Mouse (Mus musculus): ENCODE results near the gene Grm4. TPM values are rescaled to one million over a fixed set of nuclear protein-coding genes. Genes with fewer than 3 reads are reported as not detected.

The Grm4 gene
- total and polyA plus RNA-seq, 2 experiments = not detected

DNA sequence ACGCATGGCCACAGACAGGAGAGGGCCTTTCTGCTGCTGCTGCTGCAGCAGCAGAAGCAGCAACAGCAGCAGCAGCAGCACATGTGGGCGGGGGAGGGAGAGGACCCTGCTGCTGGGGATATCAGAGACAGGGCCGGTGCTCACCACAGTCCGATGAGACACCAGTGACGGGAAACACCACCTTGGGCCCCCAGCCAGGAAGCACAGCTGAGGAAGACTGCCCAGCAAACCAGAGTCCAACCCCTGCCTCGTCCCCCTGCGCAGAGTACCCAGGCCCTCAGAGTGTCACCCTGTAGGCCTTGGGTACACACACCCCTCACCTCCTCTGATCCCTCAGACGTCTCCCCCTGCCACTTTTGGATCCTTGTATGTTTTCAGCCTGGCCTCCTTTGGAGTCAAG, 35.3 kb downstream of the Grm4 start:
- WGBS = 50% methylated on average over 8 of the region's 8 CpGs
- H3K27ac ChIP-seq (replicated peaks; ENCODE audit: insufficient read depth, low read depth, low read length) = no peak overlapping the region

DNA sequence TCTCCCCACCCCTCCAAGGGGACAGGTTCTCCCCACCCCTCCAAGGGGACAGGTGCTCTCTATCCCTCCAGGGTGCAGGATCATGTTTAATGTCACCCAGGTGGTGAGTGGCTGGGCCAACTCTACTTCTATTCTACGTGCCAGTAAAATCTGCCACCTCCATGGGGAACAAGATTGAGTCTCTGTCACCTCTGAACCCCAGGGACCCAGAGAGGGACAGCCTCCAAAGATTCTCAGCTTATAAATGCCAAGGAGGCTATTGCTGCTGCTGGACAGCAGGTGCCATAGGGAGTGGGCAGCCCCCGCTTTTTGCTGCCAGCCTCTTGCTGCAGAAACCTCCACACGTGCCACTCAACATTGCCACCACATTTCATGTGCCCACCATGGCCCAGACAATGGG, 37.6 kb downstream of the Grm4 start:
- DNase-seq (ENCODE audit: extremely low read depth, low read depth, low spot score) = no peak
- H3K79me2 ChIP-seq (ENCODE audit: control insufficient read depth, insufficient read depth, low read length) = no peaks in the 10 kb centered on the region
- no peak overlapping the region for H3K9ac ChIP-seq (ENCODE audit: low read depth, low read length)
- TF ChIP-seq CTCF (IDR thresholded peaks at IDR 0.05; ENCODE audit: low read depth, low read length) (no peak), POLR2A (IDR thresholded peaks at IDR 0.05; ENCODE audit: extremely low read depth, insufficient read depth, low read length) (no peak)
- H3K36me3 ChIP-seq (ENCODE audit: control insufficient read depth, insufficient read depth, low read length) = no peaks in the 10 kb centered on the region
- no peak overlapping the region for H3K27ac ChIP-seq (replicated peaks; ENCODE audit: insufficient read depth, low read depth, low read length)
- H3K4me3 ChIP-seq (ENCODE audit: insufficient read depth, low read depth, low read length) = no peak overlapping the region
- WGBS = 82% methylated on average over 3 of the region's 3 CpGs
- H3K4me1 ChIP-seq (ENCODE audit: control insufficient read depth, insufficient read depth, low read length) = no peaks in the 10 kb centered on the region; the same call in 1 of the 2 replicates
- H3K27me3 ChIP-seq (ENCODE audit: control insufficient read depth, insufficient read depth, low read length) = no peaks in the 10 kb centered on the region

More for the DNA sequence above, 35.3 kb downstream of the Grm4 start:
- H3K36me3 ChIP-seq (ENCODE audit: control insufficient read depth, insufficient read depth, low read length) = no peaks in the 10 kb centered on the region
- no peak overlapping the region for H3K4me3 ChIP-seq (ENCODE audit: insufficient read depth, low read depth, low read length)
- TF ChIP-seq POLR2A (IDR thresholded peaks at IDR 0.05; ENCODE audit: extremely low read depth, insufficient read depth, low read length) = no peak
- H3K79me2 ChIP-seq (ENCODE audit: control insufficient read depth, insufficient read depth, low read length) = no peaks in the 10 kb centered on the region
- H3K9ac ChIP-seq (ENCODE audit: low read depth, low read length) = no peak overlapping the region
- H3K4me1 ChIP-seq (ENCODE audit: control insufficient read depth, insufficient read depth, low read length) = no peaks in the 10 kb centered on the region
- no peaks in the 10 kb centered on the region for H3K27me3 ChIP-seq (ENCODE audit: control insufficient read depth, insufficient read depth, low read length)
- no peak for DNase-seq (ENCODE audit: extremely low read depth, low read depth, low spot score)

DNA sequence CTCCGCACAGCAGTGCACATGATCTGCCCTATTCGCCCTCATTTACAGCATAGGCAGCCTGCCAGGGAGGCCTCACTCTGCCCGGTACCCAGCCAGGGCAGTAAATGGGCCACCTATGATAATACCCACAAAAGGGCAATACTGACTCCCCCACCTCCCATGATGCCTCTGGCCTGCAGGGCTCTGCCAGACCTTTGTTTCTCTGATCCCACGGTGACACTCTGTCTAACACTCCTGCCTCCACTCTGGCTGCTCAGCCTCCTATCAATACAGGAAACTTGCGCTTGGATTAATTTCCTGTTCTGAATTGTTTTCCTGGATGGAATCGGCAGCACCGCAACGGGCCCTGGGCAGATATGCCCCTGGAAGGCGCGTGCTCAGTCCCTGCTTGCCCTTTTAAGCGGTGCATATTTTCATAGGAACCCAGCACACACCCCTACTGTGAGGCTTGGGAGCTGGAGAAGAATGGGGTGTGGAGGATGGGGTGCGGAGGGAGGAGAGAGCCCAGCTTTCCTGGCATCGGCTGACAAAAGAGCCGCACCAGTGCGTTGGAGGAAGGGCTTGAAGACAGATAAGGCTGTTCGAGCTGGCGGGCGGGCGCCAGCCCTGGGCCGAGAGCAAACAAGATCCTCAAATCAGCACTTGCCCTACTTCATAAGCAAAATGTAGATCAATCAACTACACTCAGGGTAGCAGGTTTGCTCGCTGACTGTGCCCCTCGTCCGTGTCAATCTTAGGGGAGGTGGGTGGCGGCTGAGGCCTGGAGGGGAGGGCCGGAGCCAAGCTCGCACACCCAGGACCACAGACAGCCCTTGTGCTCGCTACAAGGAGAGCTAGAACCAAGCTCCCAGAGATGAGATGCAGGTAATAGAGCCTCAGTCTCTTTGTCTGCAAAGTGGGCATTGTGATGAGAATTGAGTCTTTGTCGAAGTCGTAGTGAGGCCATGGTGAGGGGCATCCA, 40.8 kb downstream of the Grm4 start:
- Histone ChIP-seq H3K36me3 (ENCODE audit: control insufficient read depth, insufficient read depth, low read length) (no peaks in the 10 kb centered on the region), H3K4me3 (ENCODE audit: insufficient read depth, low read depth, low read length) (no peak overlapping the region), H3K27me3 (ENCODE audit: control insufficient read depth, insufficient read depth, low read length) (no peaks in the 10 kb centered on the region), H3K79me2 (ENCODE audit: control insufficient read depth, insufficient read depth, low read length) (no peaks in the 10 kb centered on the region), H3K27ac (replicated peaks; ENCODE audit: insufficient read depth, low read depth, low read length) (0 out of 2 replicates have a peak overlapping the region, but pooled peaks have one; percentile 7), H3K9ac (ENCODE audit: low read depth, low read length) (no peak overlapping the region), H3K4me1 (ENCODE audit: control insufficient read depth, insufficient read depth, low read length) (no peaks in the 10 kb centered on the region; the same call in 1 of the 2 replicates)
- DNase-seq (ENCODE audit: extremely low read depth, low read depth, low spot score) = peak; percentile 1
- WGBS = 21% methylated on average over 29 of the region's 29 CpGs
- TF ChIP-seq POLR2A (IDR thresholded peaks at IDR 0.05; ENCODE audit: extremely low read depth, insufficient read depth, low read length) (no peak), CTCF (IDR thresholded peaks at IDR 0.05; ENCODE audit: low read depth, low read length) (no peak)

GRCm38 (mm10) chr17:27475650-27476049, 45.6 kb downstream of the Grm4 start:
- Histone ChIP-seq H3K27me3 (ENCODE audit: control insufficient read depth, insufficient read depth, low read length) (no peaks in the 10 kb centered on the region), H3K36me3 (ENCODE audit: control insufficient read depth, insufficient read depth, low read length) (no peaks in the 10 kb centered on the region), H3K9ac (ENCODE audit: low read depth, low read length) (no peak overlapping the region), H3K4me3 (ENCODE audit: insufficient read depth, low read depth, low read length) (no peak overlapping the region), H3K4me1 (ENCODE audit: control insufficient read depth, insufficient read depth, low read length) (no peaks in the 10 kb centered on the region; the same call in 1 of the 2 replicates), H3K79me2 (ENCODE audit: control insufficient read depth, insufficient read depth, low read length) (no peaks in the 10 kb centered on the region), H3K27ac (replicated peaks; ENCODE audit: insufficient read depth, low read depth, low read length) (no peak overlapping the region)
- 93% methylated on average over 11 of the region's 11 CpGs for WGBS
- DNase-seq (ENCODE audit: extremely low read depth, low read depth, low spot score) = no peak
- TF ChIP-seq CTCF (IDR thresholded peaks at IDR 0.05; ENCODE audit: low read depth, low read length) (no peak), POLR2A (IDR thresholded peaks at IDR 0.05; ENCODE audit: extremely low read depth, insufficient read depth, low read length) (no peak)

GRCm38 (mm10) chr17:27466620-27467019, 54.6 kb downstream of the Grm4 start:
- Histone ChIP-seq H3K4me1 (ENCODE audit: control insufficient read depth, insufficient read depth, low read length) (no peaks in the 10 kb centered on the region), H3K36me3 (ENCODE audit: control insufficient read depth, insufficient read depth, low read length) (no peaks in the 10 kb centered on the region), H3K79me2 (ENCODE audit: control insufficient read depth, insufficient read depth, low read length) (no peaks in the 10 kb centered on the region), H3K27ac (replicated peaks; ENCODE audit: insufficient read depth, low read depth, low read length) (no peak overlapping the region), H3K4me3 (ENCODE audit: insufficient read depth, low read depth, low read length) (no peak overlapping the region), H3K27me3 (ENCODE audit: control insufficient read depth, insufficient read depth, low read length) (no peaks in the 10 kb centered on the region), H3K9ac (ENCODE audit: low read depth, low read length) (no peak overlapping the region)
- DNase-seq (ENCODE audit: extremely low read depth, low read depth, low spot score) = no peak
- 16% methylated on average over 6 of the region's 6 CpGs for WGBS
- TF ChIP-seq CTCF (IDR thresholded peaks at IDR 0.05; ENCODE audit: low read depth, low read length) = no peak
- TF ChIP-seq POLR2A (IDR thresholded peaks at IDR 0.05; ENCODE audit: extremely low read depth, insufficient read depth, low read length) = no peak

DNA sequence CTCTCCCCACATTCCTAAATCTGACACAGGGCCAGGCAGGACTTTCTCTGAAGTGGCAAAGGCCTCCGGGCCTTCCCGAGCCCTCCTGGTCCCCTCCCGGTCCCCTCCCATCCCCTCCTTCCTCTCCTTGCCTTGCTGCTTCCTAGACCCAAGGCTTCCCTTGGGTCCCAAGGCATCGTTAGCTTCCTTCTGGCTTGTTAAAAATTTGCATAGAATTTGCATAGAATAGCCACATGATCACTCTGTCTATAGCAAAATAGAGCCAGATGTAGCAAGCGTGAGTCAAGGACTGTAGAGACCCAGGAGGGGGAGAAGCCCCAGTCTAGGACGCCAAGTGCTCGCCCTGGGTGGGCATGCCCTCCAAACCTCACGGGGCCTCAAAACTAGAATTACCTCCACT, 55.3 kb downstream of the Grm4 start:
- Histone ChIP-seq H3K9ac (ENCODE audit: low read depth, low read length) (no peak overlapping the region), H3K79me2 (ENCODE audit: control insufficient read depth, insufficient read depth, low read length) (no peaks in the 10 kb centered on the region), H3K4me3 (ENCODE audit: insufficient read depth, low read depth, low read length) (no peak overlapping the region), H3K27me3 (ENCODE audit: control insufficient read depth, insufficient read depth, low read length) (no peaks in the 10 kb centered on the region), H3K36me3 (ENCODE audit: control insufficient read depth, insufficient read depth, low read length) (no peaks in the 10 kb centered on the region), H3K4me1 (ENCODE audit: control insufficient read depth, insufficient read depth, low read length) (no peaks in the 10 kb centered on the region), H3K27ac (replicated peaks; ENCODE audit: insufficient read depth, low read depth, low read length) (no peak overlapping the region)
- 80% methylated on average over 8 of the region's 8 CpGs for WGBS
- TF ChIP-seq POLR2A (IDR thresholded peaks at IDR 0.05; ENCODE audit: extremely low read depth, insufficient read depth, low read length) (no peak), CTCF (IDR thresholded peaks at IDR 0.05; ENCODE audit: low read depth, low read length) (no peak)
- no peak for DNase-seq (ENCODE audit: extremely low read depth, low read depth, low spot score)

All from liver, adult 2 months (tissue).